ENCODE assay signal across 24 mouse cellular contexts in the genomic region with DNA sequence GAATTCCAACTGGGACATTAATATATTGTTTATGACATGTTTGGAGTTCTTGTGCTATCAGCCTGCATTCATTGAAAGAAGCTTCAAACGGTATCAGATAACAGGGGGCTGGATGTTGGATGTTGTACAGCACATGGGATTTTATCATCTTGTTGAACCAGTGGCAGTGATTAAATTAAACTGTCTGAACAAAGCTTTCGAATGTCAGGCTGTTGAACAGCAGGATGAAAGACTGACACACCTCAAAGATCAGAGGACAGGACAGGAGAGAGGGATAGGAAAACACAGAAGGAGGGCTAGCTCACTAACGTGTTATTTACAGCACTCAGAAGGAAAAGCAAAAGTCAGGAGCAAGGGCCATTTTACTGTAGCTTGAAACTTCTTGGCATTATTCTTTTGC. TPM values are rescaled to one million over a fixed set of nuclear protein-coding genes. Genes with fewer than 3 reads are reported as not detected.
A peak's percentile ranks its signal among the peaks of the same experiment; 100 is the strongest.
DNase-seq lines count a peak whose midpoint lies in the region; ATAC-seq and TF ChIP-seq lines count a peak whose summit lies in the region.
"Had no signal": no experiment of that assay in that cellular context is flagged by ENCODE, and none has a peak within 500 bp of the region (broad histone marks: within the 10 kb centered on the region; RNA-seq: fewer than 3 reads in every experiment).

No protein-coding gene starts in this region.

- DNase-seq in kidney, postnatal 14 days: no peak
- peak; percentile 53 for DNase-seq in kidney, postnatal 0 days (ENCODE audit: low spot score)
- no peak for DNase-seq in kidney, adult 9 months
- peak; percentile 7 for DNase-seq in forelimb bud, embryonic 11.5 days (ENCODE audit: low read depth, low spot score)
- peak; percentile 6 for DNase-seq in hindlimb bud, embryonic 11.5 days (ENCODE audit: extremely low spot score, low read depth, low spot score)
- no peak for DNase-seq in left cerebral cortex, postnatal 36 days (ENCODE audit: low spot score in 2 of 2)
- DNase-seq in testis, postnatal 10 days (ENCODE audit: low spot score): no peak
- DNase-seq: adrenal gland, adult 2 months; adrenal gland, postnatal 10 days; adrenal gland, postnatal 25 days; cerebellum, adult 11 months; cerebellum, adult 18-20 months; cerebellum, adult 8-10 months; cerebellum, adult 9-11 months; cerebellum, postnatal 14 days; cerebellum, postnatal 36 days; embryo, embryonic 11 days had no signal

- 0 out of 2 replicates have a peak, but pooled peaks cover 7% of the 10 kb centered on the region for H3K4me1 ChIP-seq in kidney, embryonic 15.5 days
- no peaks in the 10 kb centered on the region for H3K4me1 ChIP-seq in kidney, postnatal 0 days (replicated peaks; ENCODE audit: insufficient read depth, low read length)
- H3K4me1 ChIP-seq: embryonic facial prominence, embryonic 13.5 days; embryonic facial prominence, embryonic 15.5 days; forebrain, embryonic 10.5 days; forebrain, embryonic 12.5 days had no signal

- no peak overlapping the region for H3K9ac ChIP-seq in kidney, embryonic 15.5 days
- no peak overlapping the region for H3K9ac ChIP-seq in kidney, postnatal 0 days (ENCODE audit: low read depth, low read length)
- H3K9ac ChIP-seq: embryonic facial prominence, embryonic 13.5 days; embryonic facial prominence, embryonic 15.5 days; forebrain, embryonic 12.5 days had no signal

- ATAC-seq in kidney, embryonic 15.5 days (replicated peaks; ENCODE audit: low FRiP score): no peak; the same call in 1 of the 2 replicates
- ATAC-seq in kidney, postnatal 0 days (replicated peaks; ENCODE audit: low FRiP score, low read depth): no peak
- ATAC-seq: forebrain, embryonic 14.5 days had no signal

- 9% methylated on average over 3 of the region's 3 CpGs for WGBS in kidney, embryonic 15.5 days
- 9% methylated on average over 3 of the region's 3 CpGs for WGBS in kidney, postnatal 0 days

- no peaks in the 10 kb centered on the region for H3K36me3 ChIP-seq in kidney, embryonic 15.5 days
- no peaks in the 10 kb centered on the region for H3K36me3 ChIP-seq in kidney, postnatal 0 days (ENCODE audit: insufficient read depth, low read length)
- H3K36me3 ChIP-seq: embryonic facial prominence, embryonic 13.5 days; embryonic facial prominence, embryonic 15.5 days; forebrain, embryonic 10.5 days; forebrain, embryonic 12.5 days had no signal

- TF ChIP-seq CTCF in kidney, postnatal 0 days (IDR thresholded peaks at IDR 0.05; ENCODE audit: low read depth): no peak

- no peak overlapping the region for H3K4me3 ChIP-seq in kidney, embryonic 15.5 days (replicated peaks)
- no peak overlapping the region for H3K4me3 ChIP-seq in kidney, postnatal 0 days (replicated peaks; ENCODE audit: low read depth, low read length)
- H3K4me3 ChIP-seq: embryonic facial prominence, embryonic 13.5 days; embryonic facial prominence, embryonic 15.5 days; erythroblast, embryonic 14.5 days; forebrain, embryonic 10.5 days; forebrain, embryonic 12.5 days had no signal

- intact Hi-C loops in left cerebral cortex, postnatal 36 days (cut with DNase I): no loop called here

- no peak overlapping the region for H3K4me2 ChIP-seq in kidney, embryonic 15.5 days
- no peak overlapping the region for H3K4me2 ChIP-seq in kidney, postnatal 0 days (ENCODE audit: low read length)
- H3K4me2 ChIP-seq: embryonic facial prominence, embryonic 13.5 days; embryonic facial prominence, embryonic 15.5 days; forebrain, embryonic 12.5 days had no signal

- H3K27me3 ChIP-seq in kidney, embryonic 15.5 days: no peaks in the 10 kb centered on the region
- H3K27me3 ChIP-seq in kidney, postnatal 0 days (ENCODE audit: insufficient read depth, low read length): no peaks in the 10 kb centered on the region
- H3K27me3 ChIP-seq: embryonic facial prominence, embryonic 13.5 days; embryonic facial prominence, embryonic 15.5 days; forebrain, embryonic 12.5 days had no signal

- H3K9me3 ChIP-seq in kidney, embryonic 15.5 days (replicated peaks): no peaks in the 10 kb centered on the region; the same call in 1 of the 2 replicates
- no peaks in the 10 kb centered on the region for H3K9me3 ChIP-seq in kidney, postnatal 0 days (replicated peaks; ENCODE audit: low read length)
- H3K9me3 ChIP-seq: embryonic facial prominence, embryonic 13.5 days; embryonic facial prominence, embryonic 15.5 days; forebrain, embryonic 10.5 days; forebrain, embryonic 12.5 days had no signal

- H3K27ac ChIP-seq in kidney, embryonic 15.5 days: peak overlapping the region; percentile 37
- no peak overlapping the region for H3K27ac ChIP-seq in kidney, postnatal 0 days
- H3K27ac ChIP-seq: embryonic facial prominence, embryonic 13.5 days; embryonic facial prominence, embryonic 15.5 days; forebrain, embryonic 10.5 days; forebrain, embryonic 12.5 days had no signal

RNA-seq across cellular contexts. Expression of gene Rpl36a-ps1, which starts 4.3 kb away (rescaled TPM):
- 2.0 and 2.7 TPM in 2 replicates for polyA plus RNA-seq in kidney, embryonic 15.5 days (2015; fragmentation: Nextera tagmentation; extraction: Ambion mirVana)
- polyA plus RNA-seq in kidney, postnatal 0 days (2015; fragmentation: Nextera tagmentation; extraction: Ambion mirVana): 4.4 and 4.8 TPM in 2 replicates
- 1 to 10 TPM in 1 of 2 experiments, not detected in 1; 2.8 TPM for total RNA-seq in left cerebral cortex, postnatal 36 days (2021)
- polyA plus RNA-seq: adrenal gland, adult 2 months had no signal

RNA-seq across cellular contexts. Expression of gene Mzt1, which starts 56.1 kb away (rescaled TPM):
- 84.8 and 94.3 TPM in 2 replicates for polyA plus RNA-seq in kidney, embryonic 15.5 days (2015; fragmentation: Nextera tagmentation; extraction: Ambion mirVana)
- polyA plus RNA-seq in kidney, postnatal 0 days (2015; fragmentation: Nextera tagmentation; extraction: Ambion mirVana): 89.9 and 94.8 TPM in 2 replicates
- total RNA-seq in left cerebral cortex, postnatal 36 days (2021): 10 to 100 TPM; 64.9 to 70.0 TPM

RNA-seq across cellular contexts. Expression of gene Bora, which starts 56.2 kb away (rescaled TPM):
- polyA plus RNA-seq in kidney, embryonic 15.5 days (2015; fragmentation: Nextera tagmentation; extraction: Ambion mirVana): 82.0 and 84.8 TPM in 2 replicates
- polyA plus RNA-seq in kidney, postnatal 0 days (2015; fragmentation: Nextera tagmentation; extraction: Ambion mirVana): 26.4 and 28.8 TPM in 2 replicates
- total RNA-seq in left cerebral cortex, postnatal 36 days (2021): 1 to 10 TPM; 2.6 to 4.5 TPM

Comparison
In these comparisons a context has a peak if more than half of its experiments do, and no peak if none do; other contexts are left out.
1. DNase-seq: peak in kidney, postnatal 0 days (single experiment), forelimb bud, embryonic 11.5 days (single experiment) and hindlimb bud, embryonic 11.5 days (single experiment); none in kidney, postnatal 14 days (single experiment), kidney, adult 9 months (single experiment), left cerebral cortex, postnatal 36 days (0 of 2) and testis, postnatal 10 days (single experiment).